Mouse (Mus musculus): ENCODE data around the gene BC030499.

Gene BC030499

GRCm38 (mm10) chr11:78290654-78291053 is at the start of gene BC030499:
TSS of gene BC030499 (plus strand) at chr11:78290841.
- DNase-seq, result no peak

- DNase-seq, result no peak
Observed at GRCm38 (mm10) chr11:78245261-78245626, 45.4 kb upstream of the BC030499 start.

DNA sequence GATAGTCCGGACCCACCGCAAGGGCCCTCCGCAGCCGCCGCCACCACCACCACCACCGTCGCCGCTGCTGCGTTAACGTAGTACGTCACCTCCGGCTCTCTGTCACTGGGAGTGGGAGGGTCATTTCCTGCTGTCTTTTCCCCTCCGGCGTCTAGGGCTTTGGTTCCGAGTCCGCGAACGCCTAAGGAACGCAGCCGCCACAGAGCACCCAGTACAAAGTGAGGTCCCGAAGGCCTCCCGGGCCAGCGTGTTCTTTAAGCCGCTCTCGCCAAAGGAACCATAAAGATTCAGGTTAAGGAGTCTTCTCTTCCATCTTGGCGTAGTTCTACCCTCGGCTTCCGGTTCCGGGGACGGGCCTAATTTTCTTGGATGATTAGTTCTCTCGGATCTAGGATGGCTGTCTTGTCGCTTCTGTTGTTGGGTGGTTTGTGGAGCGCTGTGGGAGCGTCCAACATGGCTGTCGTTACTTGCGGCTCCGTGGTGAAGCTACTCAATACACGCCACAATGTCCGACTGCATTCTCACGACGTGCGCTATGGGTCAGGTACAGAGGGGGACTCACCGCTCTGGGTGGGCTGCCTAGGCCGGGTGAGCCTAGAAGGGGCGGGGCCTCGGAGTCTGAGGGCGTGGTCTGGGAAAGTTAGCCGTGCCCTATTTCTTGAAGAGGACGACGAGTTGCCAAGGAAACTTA is 44.9 kb upstream of the BC030499 start, which contains the start of the genes Sdf2 and Supt6:
Gene Sdf2 (plus strand): TSS at position 120 of the 691 bp plus-strand sequence.
Gene Supt6 (minus strand): TSS at position 361 of the 691 bp plus-strand sequence.
- DNase-seq, result peak; percentile 90

DNA sequence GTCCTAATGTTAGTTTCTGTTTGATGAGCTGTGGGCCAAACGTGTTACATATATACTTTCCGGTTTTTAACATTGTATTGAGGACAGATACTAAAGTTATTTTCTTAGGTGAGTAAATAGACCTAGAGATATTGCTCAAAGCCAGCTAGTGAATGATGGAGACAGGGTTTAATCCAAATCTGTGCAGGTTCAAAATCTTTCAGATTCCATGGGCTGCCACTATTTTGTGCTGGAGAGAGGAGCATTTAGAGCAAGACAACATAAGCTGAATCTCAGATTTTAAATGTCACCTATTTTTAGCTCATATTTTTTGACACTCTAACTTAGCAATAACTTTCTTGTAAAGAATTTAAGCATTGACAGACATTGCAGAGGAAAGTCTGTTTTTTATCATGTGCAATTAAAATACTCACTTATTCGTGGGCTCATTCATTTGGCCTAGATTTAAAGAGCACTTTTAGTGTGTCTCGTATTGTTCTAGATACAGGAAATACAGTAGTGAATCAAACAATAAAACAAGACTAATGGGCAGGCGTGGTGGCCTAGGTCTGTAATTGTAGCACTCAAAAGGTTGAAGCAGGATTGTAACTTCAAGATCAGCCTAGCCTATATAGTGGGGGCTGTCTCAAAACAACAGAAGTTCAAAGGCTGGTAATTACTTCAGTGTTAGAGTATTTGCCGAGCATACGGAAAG is 44.2 kb upstream of the BC030499 start:
- DNase-seq, result no peak

DNA sequence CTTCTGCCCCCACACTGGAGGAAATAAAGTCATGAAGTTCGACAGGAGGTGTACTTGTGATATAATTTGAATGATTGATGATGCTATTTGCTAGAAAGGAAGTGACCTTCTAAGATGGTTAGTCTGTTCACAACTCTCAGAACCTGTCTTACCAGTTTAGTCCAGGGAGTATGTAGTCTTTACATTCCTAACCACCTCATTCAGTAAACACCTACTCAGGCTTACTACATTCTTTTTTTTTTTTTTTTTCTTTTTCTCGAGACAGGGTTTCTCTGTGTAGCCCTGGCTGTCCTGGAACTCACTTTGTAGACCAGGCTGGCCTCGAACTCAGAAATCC is 43.7 kb upstream of the BC030499 start:
- no peak for DNase-seq

GRCm38 (mm10) chr11:78247727-78248140 is 42.9 kb upstream of the BC030499 start:
- DNase-seq, result peak; percentile 21

DNA sequence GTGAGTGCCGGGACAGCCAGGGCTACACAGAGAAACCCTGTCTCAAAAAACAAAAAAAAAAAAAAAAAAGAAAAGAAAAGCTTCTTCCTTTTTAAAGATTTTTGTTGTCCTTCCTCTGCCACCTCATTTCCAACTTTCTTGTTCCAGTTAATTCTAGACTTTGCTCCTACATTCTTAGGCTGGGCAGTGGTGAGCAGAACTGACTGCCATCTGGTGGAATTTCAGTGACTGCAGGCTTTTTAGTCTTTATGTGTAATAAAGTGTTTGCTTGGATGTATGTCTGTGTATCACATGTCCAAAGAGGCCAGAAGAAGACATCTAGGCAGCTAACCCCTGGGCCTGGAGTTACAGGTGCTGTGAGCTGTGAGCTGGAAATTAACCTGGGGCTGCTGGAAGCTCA is 34.0 kb upstream of the BC030499 start:
- no peak for DNase-seq

DNA sequence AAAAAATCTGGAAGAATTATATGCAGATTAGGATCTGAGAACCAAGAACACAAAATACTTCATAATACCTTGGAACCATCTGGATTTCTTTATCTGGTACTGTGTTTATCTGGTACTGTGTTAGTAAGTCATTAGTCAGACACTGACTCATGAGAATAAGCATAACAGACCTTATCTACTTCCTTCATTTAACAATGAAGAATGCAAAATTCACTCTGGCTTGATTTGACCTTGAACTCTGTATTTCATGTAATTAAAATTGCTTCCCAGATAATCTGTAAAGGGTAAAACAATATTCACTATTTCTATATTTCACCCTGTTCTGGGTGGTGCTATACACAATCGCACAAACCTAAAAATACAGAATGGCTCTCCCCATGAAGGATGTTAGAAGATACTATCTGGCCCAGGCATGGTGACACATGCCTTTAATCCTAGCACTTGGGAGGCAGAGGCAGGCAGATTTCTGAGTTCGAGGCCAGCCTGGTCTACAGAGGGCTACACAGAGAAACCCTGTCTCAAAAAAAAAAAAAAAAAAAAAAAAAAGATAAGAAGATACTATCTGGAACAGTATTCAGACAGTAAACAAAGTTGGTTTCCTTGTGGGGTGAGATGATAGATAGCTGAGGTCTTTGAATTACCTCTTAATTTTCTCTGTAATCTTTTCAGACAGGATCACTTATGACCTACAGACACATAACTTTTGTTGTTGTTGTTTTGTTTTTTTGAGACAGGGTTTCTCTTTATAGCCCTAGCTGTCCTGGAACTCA is 30.0 kb upstream of the BC030499 start:
- DNase-seq, result no peak

GRCm38 (mm10) chr11:78261380-78262352 is 29.0 kb upstream of the BC030499 start, which contains the start of gene 2610507B11Rik:
TSS of gene 2610507B11Rik (plus strand) at chr11:78261752.
- peak; percentile 98 for DNase-seq

- DNase-seq, result peak; percentile 62
Observed at GRCm38 (mm10) chr11:78262550-78262949, 28.1 kb upstream of the BC030499 start.

- no peak for DNase-seq
Observed at GRCm38 (mm10) chr11:78265571-78265970, 25.1 kb upstream of the BC030499 start.

- no peak for DNase-seq
Observed at GRCm38 (mm10) chr11:78271986-78272385, 18.7 kb upstream of the BC030499 start.

DNA sequence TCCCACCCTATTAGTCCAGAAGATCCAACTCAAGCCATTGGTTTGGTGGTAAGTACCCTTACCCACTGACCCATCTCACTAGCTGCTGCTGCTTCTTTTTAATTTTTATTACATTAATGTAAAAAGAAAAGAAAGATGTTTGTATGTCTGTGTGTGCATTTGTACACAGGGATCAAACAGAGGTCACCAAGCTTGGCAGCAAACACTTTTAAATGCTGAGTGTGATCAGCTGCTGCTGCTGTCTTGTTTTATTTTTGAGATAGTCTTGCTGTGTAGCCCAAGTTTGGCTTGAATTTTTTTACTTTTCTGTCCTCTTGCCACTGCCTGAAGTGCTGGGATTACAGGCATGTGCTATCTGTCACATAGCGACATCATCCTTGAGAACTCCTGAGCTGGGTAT is 15.0 kb upstream of the BC030499 start:
- no peak for DNase-seq

DNA sequence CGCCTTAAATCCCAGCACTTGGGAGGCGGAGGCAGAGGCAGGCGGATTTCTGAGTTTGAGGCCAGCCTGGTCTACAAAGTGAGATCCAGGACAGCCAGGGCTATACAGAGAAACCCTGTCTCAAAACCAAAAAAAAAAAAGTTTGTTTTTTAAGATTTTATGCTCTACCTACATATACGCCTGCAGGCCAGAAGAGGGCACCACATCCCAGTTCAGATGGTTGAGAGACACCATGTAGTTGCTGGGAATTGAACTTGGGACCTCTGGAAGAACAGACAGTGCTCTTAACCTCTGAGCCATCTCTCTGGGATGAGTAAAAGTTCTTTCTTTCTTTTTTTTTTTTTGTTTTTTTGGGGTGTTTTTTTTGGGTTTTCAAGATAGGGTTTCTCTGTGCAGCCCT is 14.5 kb upstream of the BC030499 start:
- DNase-seq, result peak; percentile 14

- no peak for DNase-seq
Observed at GRCm38 (mm10) chr11:78278853-78279252, 11.8 kb upstream of the BC030499 start.

DNA sequence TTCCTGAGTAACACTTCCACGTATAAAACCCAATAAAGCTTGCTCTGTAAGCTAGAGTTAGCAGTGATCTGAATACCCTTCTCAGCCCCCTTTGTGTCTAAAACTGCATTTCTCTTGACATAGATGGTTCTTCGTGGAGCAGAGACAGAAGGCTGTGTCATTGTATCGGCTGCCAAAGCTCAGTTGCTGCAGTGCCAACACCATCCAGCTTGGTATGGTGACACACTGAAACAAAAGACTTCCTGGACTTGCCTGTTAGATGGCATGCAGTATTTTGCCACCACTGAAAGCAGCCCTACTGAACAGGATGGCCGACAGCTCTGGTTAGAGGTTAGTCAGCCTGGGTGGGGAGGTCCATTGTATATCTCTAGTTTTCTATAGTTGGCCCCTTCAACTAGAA is 11.1 kb upstream of the BC030499 start:
- DNase-seq, result no peak

GRCm38 (mm10) chr11:78289146-78289763 is 1.4 kb upstream of the BC030499 start:
- no peak for DNase-seq

DNA sequence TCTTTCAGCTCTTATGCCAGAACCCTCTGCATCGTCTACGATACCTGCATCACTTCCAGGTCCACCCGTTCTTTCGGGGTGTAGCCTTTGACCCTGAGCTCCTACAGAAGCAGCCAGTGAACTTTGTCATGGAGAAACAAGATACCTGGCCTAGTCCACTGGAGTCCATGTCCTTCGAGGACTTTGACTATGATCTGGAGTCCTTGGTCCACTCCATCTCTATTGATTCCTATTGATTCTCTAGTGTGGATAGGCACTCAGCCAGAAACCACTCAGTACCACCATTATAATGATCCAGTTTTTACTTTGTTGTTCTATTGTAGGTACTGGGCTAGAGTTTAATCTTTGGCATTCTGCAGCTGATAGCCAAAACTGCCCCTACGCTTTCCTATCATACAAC is 3.9 kb downstream of the BC030499 start:
- no peak for DNase-seq

- DNase-seq, result no peak
Observed at GRCm38 (mm10) chr11:78300917-78301316, 10.3 kb downstream of the BC030499 start.

DNA sequence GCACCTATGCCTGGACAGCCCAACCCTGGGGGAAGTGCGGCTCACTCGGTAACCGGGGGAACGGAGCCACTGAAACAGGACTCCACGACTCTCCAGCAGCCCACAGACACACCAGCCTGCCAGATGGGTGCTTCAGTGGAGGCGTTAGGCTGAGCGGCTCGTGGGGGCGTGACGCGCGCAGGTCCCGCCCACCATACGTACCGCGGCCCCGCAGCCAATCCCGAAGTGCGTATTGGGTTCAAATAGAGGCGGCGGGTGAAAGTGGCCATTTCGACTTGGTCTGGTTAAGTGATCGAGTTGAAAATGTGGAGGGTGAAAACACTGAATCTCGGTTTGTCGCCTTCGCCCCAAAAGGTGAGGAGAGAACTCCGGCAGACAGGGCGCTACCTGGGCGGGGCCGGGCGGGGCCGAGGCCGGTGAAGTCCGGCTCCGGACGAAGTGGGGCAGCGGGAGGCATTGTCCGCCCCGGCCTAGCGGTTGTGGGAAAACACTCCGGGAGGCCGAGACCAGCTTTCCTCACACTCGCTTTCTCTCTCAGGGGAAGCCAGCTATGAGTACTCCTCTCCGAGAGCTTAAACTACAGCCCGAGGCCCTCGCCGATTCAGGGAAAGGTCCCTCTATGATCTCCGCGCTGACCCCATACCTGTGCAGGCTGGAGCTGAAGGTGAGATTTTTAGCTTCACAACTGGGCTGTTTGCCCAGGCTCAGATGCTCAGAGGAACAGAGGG is 10.9 kb downstream of the BC030499 start, which contains the start of gene Spag5:
Gene Spag5 (plus strand): TSS at position 173 of the 728 bp plus-strand sequence.
- DNase-seq, result peak; percentile 93

GRCm38 (mm10) chr11:78305272-78305671 is 14.6 kb downstream of the BC030499 start:
- no peak for DNase-seq

Measured in liver (tissue).